Mouse (Mus musculus) lung, adult 2 months (tissue): ENCODE results near the gene Ngrn.

Experiments
- CTCF ChIP-seq: fragments of 200-500 bp; IDR thresholded peaks from 2 replicates; pipeline ENCODE4 v1.5.1; 2011; ENCODE audit warnings: mild to moderate bottlenecking, low read length, control low read depth; ENCODE audit not compliant: insufficient read depth
- POLR2A ChIP-seq: fragments of 200-500 bp; IDR thresholded peaks from 2 replicates; pipeline ENCODE4 v1.6.1; 2011; ENCODE audit warnings: low read depth, mild to moderate bottlenecking, control low read depth, low read length, borderline replicate concordance; ENCODE audit errors: extremely low read depth

- TF ChIP-seq CTCF (no peak), POLR2A (no peak)
These were observed 27.2 kb upstream of the Ngrn start for GRCm38 (mm10) chr7:80233799-80234198.
